Mouse (Mus musculus) cerebellum, adult 9-10 months (tissue): ENCODE data around the gene 1700022I11Rik.
A peak's percentile ranks its signal among the peaks of the same experiment; 100 is the strongest.
"Not testable (repeated sequence)": the region's sequence is repeated elsewhere in the genome, so short reads cannot be mapped to it uniquely, and the experiment has no call there.

Source experiments
- DNase-seq: peaks from one replicate; pipeline ENCODE4 v3.0.0; 2022

Gene 1700022I11Rik

DNA sequence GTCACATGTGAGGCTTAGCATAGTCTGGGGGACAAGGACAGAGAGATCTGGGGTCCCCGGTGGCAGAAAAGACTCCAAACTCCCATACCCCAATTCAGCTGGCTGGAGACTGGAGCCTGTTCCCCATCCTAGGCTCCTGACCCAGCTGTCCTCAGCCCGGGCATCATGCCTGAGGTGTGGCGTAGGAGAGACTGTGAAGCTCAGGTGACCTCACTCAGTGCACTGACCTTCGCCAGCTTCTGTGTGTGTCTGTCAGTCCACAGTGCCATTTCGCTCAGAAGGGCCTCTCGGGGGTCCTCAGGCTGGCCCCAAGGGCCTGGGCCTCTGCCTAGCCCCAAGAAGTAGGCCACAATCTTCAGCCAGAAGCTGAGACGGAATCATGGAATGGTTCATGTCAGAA is 16.8 kb upstream of the 1700022I11Rik start:
- peak; percentile 49 for DNase-seq

DNA sequence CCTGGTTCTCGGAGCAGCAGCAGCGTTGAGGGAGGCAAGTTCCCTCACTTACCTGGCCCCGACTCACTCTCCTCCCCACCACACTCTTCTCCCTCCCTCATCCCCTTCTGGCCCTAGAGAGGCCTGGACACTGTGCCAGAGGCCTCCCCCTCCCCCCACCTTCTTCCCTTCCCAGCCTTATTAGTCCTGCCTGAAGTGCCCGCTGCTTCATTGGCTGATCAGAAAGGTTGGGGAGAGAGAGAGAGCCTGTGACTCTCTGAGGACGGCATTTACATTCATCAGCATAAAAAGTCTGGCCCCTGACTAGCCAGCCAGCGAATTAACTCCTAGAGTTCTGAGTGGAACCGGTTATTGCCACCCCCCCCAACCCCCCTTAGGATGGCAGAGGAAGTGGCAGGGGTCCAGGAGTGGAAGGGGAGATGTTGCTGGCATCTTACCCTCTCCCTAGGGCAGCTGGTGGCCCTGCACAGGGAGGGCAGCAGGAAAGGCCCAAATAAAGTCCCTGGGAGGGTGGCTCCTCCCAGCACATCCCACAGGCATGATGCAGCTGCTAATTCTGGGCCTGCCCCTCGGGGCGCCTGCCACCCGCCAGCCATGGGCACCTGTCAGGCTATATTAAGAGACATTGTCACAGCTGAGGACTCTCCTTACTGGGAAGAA is 15.8 kb upstream of the 1700022I11Rik start:
- DNase-seq, result peak; percentile 67

DNA sequence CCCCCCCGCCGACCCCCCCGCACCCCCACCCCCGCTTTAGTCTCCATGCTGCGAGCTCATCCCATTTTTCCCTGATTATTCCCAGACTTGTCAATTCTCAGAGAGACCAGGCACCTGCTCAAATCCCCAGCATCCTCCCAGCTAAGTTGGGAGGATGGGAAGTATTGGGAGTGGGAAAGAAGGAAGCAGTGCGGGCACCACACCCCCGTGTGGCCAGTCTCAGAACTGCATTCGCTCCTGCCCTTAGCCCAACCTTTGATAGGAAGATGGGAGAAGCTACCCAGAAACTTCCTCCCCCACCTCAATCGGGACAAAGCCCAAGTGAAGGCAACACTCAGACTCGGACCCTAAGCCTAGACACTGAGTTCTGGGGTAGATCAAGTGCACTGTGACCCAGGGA is 15.1 kb upstream of the 1700022I11Rik start:
- DNase-seq, result peak; percentile 87

DNA sequence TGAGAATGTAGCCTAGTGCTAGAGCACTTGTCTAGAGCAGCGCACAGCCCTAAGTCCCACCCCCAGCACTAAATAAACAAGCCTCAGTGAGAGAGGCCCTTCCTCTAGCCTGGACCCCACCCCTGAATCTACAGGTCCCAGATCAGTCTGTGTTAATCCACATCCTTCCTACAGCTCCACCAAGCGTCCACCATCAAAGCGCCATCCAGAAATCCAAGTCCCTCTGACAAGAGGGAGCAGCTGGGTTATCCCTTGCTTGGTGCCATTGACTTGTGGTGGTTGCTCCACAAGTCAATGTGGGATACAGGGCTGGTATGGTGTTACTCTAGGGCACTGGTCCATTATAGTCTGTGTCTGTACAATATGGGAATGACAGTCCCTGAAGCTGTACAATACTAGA is 14.2 kb upstream of the 1700022I11Rik start:
- DNase-seq, result no peak

DNA sequence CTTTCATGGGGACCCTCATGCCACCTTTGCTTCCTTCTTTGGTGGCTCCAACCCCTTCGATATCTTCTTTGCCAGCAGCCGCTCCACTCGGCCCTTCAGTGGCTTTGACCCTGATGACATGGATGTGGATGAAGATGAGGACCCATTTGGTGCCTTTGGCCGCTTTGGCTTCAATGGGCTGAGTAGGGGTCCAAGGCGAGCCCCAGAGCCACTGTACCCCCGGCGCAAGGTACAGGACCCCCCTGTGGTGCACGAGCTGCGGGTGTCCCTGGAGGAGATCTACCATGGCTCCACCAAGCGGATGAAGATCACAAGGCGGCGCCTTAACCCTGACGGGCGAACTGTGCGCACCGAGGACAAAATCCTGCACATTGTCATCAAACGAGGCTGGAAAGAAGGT is 12.8 kb upstream of the 1700022I11Rik start:
- no peak for DNase-seq

DNA sequence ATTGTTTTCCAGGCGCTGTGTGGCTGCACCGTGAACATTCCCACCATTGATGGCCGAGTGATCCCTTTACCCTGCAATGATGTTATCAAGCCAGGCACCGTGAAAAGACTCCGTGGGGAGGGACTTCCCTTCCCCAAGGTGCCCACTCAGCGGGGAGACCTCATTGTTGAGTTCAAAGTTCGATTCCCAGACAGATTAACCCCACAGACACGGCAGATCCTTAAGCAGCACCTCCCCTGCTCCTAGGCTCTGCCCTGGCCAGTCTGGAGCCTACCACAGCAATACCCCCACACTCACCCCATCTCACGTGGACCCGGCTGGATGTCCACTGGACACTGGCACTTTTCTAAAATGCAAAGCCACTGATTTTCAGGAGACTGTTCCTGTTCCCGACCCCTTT is 12.1 kb upstream of the 1700022I11Rik start:
- DNase-seq, result no peak

DNA sequence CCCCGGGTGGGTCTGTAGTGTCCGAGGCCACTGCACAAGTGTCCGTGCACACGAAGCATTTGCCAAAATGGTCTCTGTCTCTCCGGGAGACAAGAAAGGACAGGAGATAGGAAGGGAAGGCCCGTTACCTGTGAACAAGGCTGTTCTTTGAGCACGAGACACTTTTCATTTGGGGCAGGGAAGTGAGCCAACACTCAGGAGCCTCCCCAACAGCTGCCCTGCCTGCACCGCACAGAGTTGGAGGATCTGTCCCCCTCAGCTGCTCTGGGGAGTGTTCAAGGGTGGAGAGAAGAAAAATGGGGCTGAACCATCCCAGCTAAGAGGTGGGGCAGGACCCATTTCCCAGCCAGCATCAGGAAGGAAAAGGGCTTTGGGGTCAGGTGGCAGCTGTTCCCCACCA is 11.4 kb upstream of the 1700022I11Rik start:
- DNase-seq, result no peak

DNA sequence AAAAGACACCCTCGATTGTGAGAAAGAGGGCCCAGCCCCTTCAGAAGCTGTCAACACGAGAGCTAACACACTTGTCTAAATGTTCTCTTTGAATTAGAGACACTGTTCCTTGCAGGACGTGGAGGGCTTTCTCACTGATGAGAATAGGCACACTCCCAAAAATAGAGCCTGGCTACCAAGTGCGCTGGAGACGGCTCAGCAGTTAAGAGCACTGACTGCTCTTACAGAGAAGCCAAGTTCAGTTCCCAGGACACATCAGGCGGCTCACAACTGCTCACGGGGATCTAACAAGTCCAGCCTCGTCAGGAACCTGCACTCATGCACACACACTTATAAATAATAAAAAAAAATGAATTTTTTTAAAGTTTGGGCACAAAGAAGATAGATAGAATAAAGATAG is 10.5 kb upstream of the 1700022I11Rik start:
- no peak for DNase-seq

DNA sequence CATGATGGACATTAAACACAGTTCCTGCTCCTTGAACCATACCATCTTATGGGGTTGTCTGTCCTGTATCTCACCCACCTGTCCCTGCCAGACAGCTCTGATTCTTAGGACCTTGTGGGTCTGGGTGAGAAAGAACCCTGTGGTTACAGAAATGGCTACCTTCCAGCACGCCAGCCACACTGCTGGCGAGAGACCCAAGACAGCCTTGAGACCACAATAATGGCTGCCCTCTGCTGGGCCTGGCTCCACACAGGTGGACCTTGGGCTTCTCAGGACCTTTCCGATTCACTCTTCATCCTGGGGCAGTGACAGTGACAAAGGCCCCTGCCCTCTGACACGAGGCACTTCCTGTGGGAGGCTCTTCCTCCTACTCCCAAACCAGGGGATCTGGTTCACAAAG is 10.0 kb upstream of the 1700022I11Rik start:
- no peak for DNase-seq

DNA sequence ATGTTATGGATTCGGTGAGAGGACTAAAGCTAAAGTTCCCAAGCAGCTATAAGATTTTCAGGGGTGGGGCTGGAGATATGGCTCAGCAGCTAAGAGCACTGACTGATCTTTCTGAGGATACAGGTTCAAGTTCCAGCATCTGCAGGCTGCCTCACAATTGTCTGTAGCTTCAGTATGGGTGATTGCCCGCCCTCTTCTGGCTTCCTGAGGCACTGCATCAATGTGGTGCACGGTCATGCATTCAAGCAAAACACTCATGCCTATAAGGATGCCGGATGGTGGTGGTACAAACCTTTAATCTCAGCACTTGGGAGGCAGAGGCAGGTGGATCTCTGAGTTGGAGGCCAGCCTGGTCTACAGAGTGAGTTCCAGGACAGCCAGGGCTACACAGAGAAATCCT is 7.8 kb upstream of the 1700022I11Rik start:
- peak; percentile 70 for DNase-seq

DNA sequence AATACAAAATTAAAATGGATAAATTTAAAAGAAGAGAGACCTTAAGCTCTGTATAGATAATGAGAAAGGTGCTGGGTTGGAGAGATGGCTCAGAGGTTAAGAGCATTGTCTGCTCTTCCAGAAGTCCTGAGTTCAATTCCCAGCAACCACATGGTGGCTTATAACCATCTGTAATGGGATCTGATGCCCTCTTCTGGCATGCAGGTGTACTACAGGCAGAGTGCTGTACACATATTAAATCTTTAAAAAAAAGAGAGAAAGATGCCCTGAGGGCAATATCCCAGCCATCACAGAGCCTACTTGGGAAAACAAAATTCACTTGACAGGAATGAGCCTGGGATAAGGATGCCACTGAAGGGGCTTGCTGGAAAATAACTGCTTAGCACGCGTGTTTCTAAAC is 5.9 kb upstream of the 1700022I11Rik start:
- no peak for DNase-seq

DNA sequence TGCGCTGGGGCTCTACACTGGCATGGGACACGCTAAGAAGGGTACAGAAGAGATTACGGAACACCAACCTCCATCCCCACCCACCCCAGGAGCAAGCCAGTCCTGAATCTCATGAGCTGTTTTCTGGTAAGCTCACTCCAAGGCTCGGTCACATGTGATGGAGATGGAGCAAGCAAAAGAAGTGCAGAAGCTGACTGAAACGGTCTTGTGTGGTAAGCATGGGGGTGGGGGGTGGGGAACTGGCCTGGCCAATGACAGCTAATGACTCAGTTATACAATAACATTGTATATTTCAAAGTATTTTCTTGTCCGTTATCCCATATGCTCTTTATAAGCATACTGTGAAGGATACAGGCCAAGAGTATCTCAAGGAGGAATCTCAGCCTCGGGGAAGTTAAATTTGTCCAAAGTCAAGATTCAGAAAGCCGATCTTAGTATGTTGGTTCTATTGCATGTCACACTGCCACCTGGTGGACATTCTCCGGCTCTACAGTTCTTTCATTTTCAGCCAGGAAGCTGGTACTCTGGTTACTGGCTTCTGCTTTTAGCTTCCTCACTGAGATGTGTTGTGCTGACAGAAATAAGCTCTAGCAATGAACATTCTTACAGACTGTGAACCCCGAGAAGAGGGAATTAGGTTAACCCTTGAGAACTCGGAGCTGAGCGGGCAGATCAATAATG is 4.2 kb upstream of the 1700022I11Rik start:
- DNase-seq, result peak; percentile 65

DNA sequence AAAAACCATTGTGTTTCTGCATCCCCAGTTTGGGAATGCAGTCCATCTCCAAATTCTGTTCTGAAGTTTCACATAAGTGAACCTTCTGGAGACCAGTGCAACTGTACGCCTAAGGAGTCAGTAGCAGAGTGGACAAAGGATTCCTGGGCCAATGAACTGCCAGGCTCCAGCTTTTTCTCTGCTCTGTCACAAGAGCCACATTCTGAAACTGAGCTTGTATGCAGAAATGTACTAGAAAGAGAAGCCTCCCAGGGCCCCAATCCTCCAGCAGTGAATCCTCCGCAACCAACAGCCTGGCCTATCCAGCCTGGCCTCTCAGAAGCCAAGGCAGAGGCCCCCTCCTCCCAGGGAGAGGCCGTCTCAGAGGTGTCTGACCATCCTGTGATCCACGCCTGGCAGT is 3.5 kb downstream of the 1700022I11Rik start:
- no peak for DNase-seq

DNA sequence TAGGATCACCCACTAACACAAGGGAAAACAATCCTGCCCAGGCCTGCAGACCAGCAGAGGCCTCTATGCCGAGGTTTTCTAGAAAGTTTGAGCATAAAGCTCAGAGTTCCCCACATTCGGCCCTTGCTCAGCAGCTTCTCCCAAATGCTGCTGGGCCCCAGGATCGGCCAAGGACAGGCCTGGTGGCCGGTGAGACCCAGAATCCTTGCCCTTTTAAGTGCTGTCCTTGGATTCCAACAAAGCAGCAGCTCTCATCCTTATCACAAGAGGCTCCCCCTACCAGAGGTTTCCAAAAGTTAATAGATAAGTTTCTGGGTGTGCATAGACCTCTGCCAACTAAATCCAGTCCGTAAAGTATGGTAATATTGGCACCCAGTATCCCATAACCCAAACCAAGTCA is 4.5 kb downstream of the 1700022I11Rik start:
- no peak for DNase-seq

DNA sequence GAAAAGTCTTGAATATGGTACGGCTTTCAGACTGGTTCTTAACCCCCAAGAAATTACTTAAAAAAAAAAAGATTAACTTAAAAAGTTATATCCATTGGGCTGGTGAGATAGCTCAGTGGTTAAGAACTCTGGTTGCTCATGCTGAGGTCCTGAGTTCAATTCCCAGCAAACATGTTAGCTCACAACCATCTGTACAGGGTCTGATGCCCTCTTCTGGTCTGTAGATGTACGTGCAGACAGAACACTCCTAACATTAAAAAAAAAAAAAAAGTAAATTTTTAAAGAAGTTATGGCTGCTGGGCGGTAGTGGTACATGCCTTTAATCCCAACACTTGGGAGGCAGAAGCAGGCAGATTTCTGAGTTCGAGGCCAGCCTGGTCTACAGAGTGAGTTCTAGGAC is 8.7 kb downstream of the 1700022I11Rik start:
- DNase-seq, result no peak

DNA sequence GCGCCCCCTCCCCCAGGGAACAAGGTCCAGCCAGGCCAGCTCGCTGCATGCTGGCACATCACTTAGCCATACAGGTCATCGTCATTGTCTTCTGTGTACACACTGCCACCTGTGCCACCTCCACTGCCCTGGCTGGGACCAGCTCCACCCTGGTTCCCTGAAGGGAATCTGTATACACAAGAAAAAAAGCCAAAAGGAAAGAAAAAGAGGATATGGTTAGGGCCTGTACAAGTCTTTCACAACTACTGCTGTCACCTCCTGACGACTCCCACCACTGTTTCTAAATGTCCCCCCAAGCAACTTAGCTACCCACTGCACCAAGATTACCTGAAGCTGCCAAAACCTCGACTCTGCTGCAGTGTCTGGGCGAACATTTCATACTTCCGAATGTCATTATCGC is 11.1 kb downstream of the 1700022I11Rik start:
- DNase-seq, result not testable (repeated sequence)

DNA sequence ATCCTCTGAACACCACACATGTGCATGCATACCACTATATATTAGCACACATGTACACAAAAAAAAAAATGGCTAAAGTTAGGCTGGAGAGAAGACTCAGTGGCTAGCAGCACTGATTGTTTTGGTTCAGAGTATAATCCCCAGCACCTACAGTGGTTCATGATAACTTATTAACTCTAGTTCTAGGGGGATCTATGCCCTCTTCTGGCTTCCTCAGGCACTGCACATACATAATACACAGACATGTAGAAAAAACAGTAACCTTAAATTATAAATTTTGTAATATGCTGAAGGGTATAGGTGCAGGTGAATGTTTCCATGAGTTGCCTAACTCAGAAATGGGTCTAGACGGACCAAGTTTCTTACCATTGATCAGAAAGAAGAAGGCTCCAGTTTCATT is 18.9 kb downstream of the 1700022I11Rik start:
- DNase-seq, result no peak

DNA sequence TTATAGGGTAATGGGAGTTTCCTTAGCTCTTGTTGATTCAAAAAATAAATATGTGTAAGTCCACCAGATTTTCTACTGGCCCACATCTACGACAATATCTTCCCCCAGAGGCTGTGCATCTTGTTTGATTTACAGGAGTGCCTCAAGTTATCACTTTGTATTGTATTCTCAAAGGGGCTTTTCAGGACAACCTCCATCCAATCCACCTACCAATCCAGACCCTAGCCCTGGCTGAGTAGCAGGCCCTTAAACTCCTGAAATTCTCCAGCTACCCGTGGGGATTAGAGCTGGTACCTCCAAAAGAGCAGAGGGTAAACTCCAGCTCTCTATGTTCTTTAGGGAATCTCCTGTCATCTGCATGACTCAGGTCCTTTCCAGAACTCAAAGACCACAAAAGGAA is 28.6 kb downstream of the 1700022I11Rik start:
- DNase-seq, result no peak

DNA sequence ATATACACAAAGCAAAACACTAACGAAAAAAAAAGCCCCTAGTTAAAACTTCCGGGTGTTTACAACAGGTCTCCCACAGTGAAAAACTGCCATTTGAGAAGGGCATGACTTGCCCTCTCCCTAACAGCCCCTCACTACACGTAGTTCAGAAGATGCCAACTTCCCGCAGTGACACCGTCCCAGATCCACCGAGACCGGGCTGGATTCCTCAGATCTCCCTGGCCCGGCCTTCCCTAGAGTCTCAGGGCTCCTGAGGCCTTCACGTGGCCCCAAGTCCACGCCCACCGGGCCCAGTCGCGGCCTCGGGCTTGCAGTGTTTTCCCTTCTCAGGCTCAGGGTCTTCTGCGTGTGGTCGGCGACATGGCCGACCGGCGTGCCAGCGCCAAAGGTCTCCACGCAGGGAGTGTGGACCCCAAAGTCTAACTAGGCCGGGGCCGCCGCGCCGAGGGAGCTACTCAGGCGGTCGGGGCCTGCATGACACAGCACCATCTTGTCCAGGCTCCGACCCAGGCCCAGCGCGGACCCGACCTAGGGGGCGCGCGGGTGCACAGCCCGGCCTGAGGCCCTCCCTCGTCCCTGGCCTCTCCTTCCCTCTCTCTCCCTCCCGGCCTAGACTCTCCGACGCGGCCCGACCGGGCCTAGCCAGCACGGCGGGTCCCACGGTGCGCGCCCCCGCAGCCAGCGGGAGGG is 30.2 kb downstream of the 1700022I11Rik start:
- peak; percentile 78 for DNase-seq

DNA sequence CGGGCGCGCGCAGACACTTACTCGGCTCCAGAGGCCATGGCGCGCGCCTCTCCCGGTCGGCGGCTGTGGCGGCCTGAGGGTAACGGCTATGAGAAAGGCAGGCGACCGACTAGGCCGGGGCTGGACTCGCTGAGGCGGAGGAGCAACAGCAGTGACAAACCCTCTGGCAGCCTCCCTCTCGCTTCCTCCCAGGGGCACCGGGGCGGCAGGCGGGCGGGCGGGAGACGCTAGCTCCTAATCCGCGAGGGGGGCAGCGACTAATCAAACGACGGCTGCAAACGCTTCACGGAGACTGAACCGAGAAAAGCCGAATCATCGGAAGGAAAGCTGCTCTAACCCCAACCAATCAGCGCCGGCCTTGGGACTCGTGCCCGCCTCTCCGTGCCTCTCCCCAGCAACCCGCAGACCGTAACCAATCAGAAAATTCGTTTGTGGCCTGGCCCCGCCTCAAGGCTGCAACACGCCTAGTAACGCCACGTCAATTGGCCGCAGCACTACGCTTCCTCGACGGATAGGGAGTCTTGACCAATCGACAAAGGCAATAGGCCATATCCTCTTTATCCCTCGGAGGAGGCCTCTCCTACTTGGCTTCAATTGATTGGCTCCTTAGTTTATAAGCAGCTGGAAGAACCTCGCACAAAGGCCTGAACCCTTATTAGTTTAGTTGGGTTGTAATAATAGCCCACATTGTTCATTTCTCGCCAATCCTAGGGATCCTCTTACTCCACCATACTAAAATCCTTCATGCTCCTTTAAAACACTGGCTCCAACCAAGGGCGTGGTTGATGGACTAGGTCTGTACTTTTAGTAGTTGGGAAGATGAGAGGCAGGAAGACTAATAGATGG is 31.0 kb downstream of the 1700022I11Rik start, which contains the start of gene Vcp:
Gene Vcp (minus strand): TSS at position 367 of the 846 bp plus-strand sequence.
- DNase-seq, result peak; percentile 99

DNA sequence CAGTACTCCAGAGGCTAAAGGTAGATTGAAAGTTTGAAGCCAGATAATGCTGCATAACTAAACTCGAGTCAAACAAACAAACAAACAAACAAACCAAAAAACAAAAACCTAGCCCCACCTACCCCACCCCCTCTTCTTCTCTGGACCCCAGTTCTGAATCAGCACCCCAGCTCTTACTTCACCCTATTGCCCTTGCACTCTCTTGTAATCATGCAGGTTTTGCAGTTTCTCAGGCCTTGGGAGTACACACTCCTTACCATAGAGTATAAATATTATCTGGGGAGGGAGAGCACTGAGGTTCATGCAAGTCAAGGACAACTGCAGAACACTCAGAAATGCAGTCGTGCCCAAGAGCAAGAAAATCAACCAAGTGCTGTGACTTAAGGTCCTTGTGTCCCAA is 31.9 kb downstream of the 1700022I11Rik start:
- no peak for DNase-seq

DNA sequence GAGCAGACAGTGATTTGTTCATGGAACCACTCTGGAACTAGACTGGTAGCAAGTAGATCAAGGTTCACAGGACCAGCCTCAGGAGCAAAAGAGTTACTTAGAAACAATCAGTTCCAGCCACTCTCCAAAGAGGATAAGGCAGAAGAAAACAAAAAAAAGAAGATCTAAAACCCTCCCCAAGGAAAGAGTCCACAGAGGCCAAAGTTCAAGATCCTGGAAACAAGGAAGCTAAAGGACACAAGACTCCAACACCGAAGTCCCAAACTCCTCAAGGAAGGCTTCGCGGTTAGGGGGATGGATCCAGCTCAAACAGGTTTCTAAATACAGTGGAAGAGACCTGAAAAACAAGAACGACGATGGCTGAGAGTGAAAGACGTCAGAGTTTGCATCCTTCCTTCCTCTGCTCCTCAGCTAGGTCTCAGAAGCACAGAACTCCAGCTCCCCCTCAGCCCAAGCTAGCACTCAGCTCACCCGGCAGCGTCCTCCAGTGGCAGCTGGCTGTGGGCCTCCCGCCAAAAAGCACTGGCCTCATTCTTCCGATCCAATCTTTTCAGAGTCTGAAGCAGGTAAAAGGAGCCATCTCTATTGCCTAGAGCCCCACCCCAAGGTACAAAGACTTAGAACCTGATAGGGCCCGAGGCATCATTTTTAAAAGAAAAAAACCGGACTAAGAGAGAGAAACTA is 33.5 kb downstream of the 1700022I11Rik start:
- DNase-seq, result no peak

DNA sequence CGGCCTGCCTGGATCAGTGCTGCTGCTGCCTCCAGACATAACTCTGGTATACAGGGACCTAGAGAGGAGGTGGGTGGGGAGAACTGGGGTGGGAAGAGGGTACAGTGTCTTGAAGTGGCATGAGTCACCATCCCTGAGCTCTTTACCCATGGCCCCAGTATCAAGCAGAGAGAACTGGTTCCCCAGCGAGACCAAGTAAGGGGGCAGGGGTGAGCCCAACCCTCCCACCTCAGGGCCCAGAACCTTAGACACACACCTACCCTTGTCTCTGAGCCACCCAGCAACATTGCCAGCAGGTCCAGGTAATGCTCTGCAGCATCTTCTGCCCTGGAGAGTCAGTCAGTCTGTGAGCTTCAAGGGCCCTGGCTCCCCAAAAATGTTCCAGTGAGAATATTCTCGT is 35.5 kb downstream of the 1700022I11Rik start:
- DNase-seq, result no peak
